Mouse (Mus musculus) kidney, postnatal 36 days (tissue): Measurements from ENCODE around the gene Trpc2.

ENCODE experiments used
- DNase-seq, 2 experiments: peaks; one replicate each; pipeline ENCODE4 v3.0.0; 2021 to 2022; ENCODE audit warnings: mixed read lengths in 2 of 2

Trpc2 gene

GRCm38 (mm10) chr7:102082816-102083215 is at the start of gene Trpc2:
Gene Trpc2 (plus strand): TSS chr7:102083116.
- DNase-seq: no peak

- peak in 1 of 2 experiments; percentile 49 for DNase-seq
These were observed 48.0 kb upstream of the Trpc2 start for GRCm38 (mm10) chr7:102034904-102035303.

GRCm38 (mm10) chr7:102035534-102035933 is 47.4 kb upstream of the Trpc2 start:
- DNase-seq: no peak

GRCm38 (mm10) chr7:102037318-102037717 is 45.6 kb upstream of the Trpc2 start:
- no peak for DNase-seq

GRCm38 (mm10) chr7:102042314-102042713 is 40.6 kb upstream of the Trpc2 start:
- DNase-seq: peak; percentile 20 to 66

- peak in 1 of 2 experiments; percentile 11 for DNase-seq
These were observed 34.4 kb upstream of the Trpc2 start for GRCm38 (mm10) chr7:102048524-102048923.

- no peak for DNase-seq
These were observed 21.6 kb upstream of the Trpc2 start for GRCm38 (mm10) chr7:102061353-102061752.

- DNase-seq: no peak
These were observed 20.7 kb upstream of the Trpc2 start for GRCm38 (mm10) chr7:102062203-102062602.

GRCm38 (mm10) chr7:102063891-102064290 is 19.0 kb upstream of the Trpc2 start:
- no peak for DNase-seq

GRCm38 (mm10) chr7:102064655-102065045 is 18.3 kb upstream of the Trpc2 start:
- DNase-seq: no peak

- DNase-seq: peak; percentile 94 to 96
These were observed 17.6 kb upstream of the Trpc2 start, which contains the start of the genes Rnf121, Xndc1 and Xntrpc for GRCm38 (mm10) chr7:102065046-102065891. Gene Rnf121 (minus strand): TSS chr7:102065469. Gene Xndc1 (plus strand): TSS chr7:102065511. Gene Xntrpc (plus strand): TSS chr7:102065713.

GRCm38 (mm10) chr7:102066363-102066762 is 16.6 kb upstream of the Trpc2 start:
- DNase-seq: no peak

- DNase-seq: peak in 1 of 2 experiments; percentile 48
These were observed 6.1 kb upstream of the Trpc2 start for GRCm38 (mm10) chr7:102076714-102077296.

- DNase-seq: peak; percentile 35 to 58
These were observed 4.4 kb upstream of the Trpc2 start for GRCm38 (mm10) chr7:102078517-102078916.

GRCm38 (mm10) chr7:102080311-102080710 is 2.6 kb upstream of the Trpc2 start:
- DNase-seq: peak; percentile 22 to 32

GRCm38 (mm10) chr7:102081784-102082183 is 1.1 kb upstream of the Trpc2 start:
- no peak for DNase-seq

GRCm38 (mm10) chr7:102084041-102084696 is 1.3 kb downstream of the Trpc2 start:
- no peak for DNase-seq

- no peak for DNase-seq
These were observed 4.4 kb downstream of the Trpc2 start for GRCm38 (mm10) chr7:102087336-102087735.

- peak; percentile 43 to 49 for DNase-seq
These were observed 17.1 kb downstream of the Trpc2 start for GRCm38 (mm10) chr7:102099760-102100661.

- DNase-seq: no peak
These were observed 18.0 kb downstream of the Trpc2 start for GRCm38 (mm10) chr7:102100868-102101267.

GRCm38 (mm10) chr7:102101487-102101886 is 18.6 kb downstream of the Trpc2 start, which contains the start of gene Art1:
Gene Art1 (plus strand): TSS chr7:102101743.
- DNase-seq: no peak

GRCm38 (mm10) chr7:102102241-102102640 is 19.3 kb downstream of the Trpc2 start:
- no peak for DNase-seq
